Mouse (Mus musculus) stomach, postnatal 0 days (tissue): Measurements from ENCODE around the gene Spdye4a.
A peak's percentile ranks its signal among the peaks of the same experiment; 100 is the strongest.

Experiments used
- CTCF ChIP-seq: IDR thresholded peaks from 2 replicates; pipeline ENCODE4 v1.5.1; 2016; ENCODE audit warnings: antibody characterized with exemption, low read depth, mild to moderate bottlenecking, moderate library complexity
- EP300 ChIP-seq: optimal IDR thresholded peaks from 2 replicates; pipeline ENCODE3; 2016; ENCODE audit warnings: antibody characterized with exemption

DNA sequence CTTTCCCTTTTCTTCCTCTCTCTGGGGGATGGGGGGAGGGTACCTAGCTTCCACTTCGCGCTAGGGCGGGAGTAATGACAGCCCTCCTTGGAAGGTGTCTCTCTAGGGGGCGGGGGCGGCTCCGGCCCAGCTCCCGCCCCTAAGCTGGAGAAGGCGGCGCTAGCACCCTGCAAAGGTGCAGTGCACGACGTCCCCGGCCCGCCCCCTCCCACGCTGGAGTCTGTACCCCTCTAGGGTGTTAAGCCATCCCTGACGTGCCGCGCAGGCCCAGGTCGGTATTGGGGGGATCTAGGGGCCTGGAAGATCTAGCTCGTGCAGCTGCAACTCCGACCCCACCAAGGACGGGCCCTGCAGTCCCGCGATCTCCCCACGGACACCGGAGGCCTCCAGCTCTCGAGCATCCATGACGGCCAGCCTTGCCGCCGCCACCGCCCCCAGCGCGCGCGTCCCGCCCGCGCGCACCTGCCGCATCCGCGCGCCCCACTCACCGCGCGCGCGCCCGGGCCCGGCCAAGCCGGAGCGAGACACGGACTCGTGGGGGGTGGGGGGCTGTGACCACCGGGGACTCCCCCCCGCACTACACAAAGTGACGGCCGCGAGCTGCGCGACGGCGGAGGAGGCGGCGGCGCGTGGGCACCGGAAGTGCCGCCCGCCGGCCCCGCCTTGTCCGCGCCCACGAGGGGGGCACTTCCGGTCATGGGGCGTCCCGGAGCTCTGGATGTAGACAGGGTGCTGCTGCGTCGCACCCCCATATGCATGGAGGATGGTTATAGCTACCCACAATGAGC is 42.9 kb upstream of the Spdye4a start, which contains the start of gene Zfp316:
- TF ChIP-seq CTCF (peak; percentile 2; the same call in 1 of the 2 replicates), EP300 (no peak)
